Mouse (Mus musculus) stomach, postnatal 0 days (tissue): ENCODE data around the gene Ccdc92b.

Experiments
- CTCF ChIP-seq: IDR thresholded peaks from 2 replicates; pipeline ENCODE4 v1.5.1; 2016; ENCODE audit warnings: antibody characterized with exemption, low read depth, mild to moderate bottlenecking, moderate library complexity
- EP300 ChIP-seq: optimal IDR thresholded peaks from 2 replicates; pipeline ENCODE3; 2016; ENCODE audit warnings: antibody characterized with exemption

GRCm38 (mm10) chr11:74610545-74611176, 8.7 kb upstream of the Ccdc92b start, which contains the start of gene Rap1gap2:
- TF ChIP-seq CTCF (no peak), EP300 (no peak)
